In the genomic region with DNA sequence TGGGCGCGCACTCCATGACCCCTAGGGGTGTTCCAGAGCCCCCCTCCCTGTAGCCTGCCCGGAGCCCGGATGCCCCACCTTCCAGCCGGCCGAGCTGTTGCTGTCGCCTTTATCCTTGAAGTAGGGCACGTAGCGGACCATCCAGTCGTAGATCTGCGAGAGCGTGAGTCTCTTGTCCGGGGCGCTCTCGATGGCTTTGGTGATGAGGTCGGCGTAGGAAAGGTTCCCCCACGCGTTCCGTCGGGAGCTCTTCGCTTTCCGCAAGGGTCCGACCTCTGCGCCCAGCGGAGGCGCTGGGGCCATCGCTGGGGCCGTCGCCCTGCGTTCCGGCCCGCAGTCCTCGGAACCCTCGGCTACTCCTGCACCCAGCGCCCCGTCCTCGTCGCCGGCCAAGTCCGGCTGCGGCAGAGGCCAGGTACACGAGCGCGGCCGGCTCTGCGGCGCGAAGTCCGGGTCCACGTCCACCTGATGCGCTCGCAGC, we compare ENCODE assay signal across 7 mouse cellular contexts. TPM values are rescaled to one million over a fixed set of nuclear protein-coding genes. Genes with fewer than 3 reads are reported as not detected.
DNase-seq lines count a peak whose midpoint lies in the region; ATAC-seq lines count a peak whose summit lies in the region.

No protein-coding gene starts in this region.

- H3K9me3 ChIP-seq in hindbrain, embryonic 14.5 days (ENCODE audit: control insufficient read depth, low read length): no peaks in the 10 kb centered on the region
- no peaks in the 10 kb centered on the region for H3K9me3 ChIP-seq in lung, embryonic 15.5 days
- H3K9me3 ChIP-seq in stomach, embryonic 16.5 days (replicated peaks; ENCODE audit: control insufficient read depth, low read length): no peaks in the 10 kb centered on the region

- under 1% methylated on average over 53 of the region's 53 CpGs for WGBS in hindbrain, embryonic 14.5 days
- WGBS in lung, embryonic 15.5 days: under 1% methylated on average over 53 of the region's 53 CpGs
- WGBS in stomach, embryonic 16.5 days: under 1% methylated on average over 53 of the region's 53 CpGs

- no peaks in the 10 kb centered on the region for H3K36me3 ChIP-seq in hindbrain, embryonic 14.5 days (replicated peaks; ENCODE audit: control insufficient read depth, insufficient read depth)
- H3K36me3 ChIP-seq in lung, embryonic 15.5 days: no peaks in the 10 kb centered on the region
- H3K36me3 ChIP-seq in stomach, embryonic 16.5 days (ENCODE audit: control insufficient read depth, insufficient read depth, low read length): no peaks in the 10 kb centered on the region

- peaks cover 12% of the 10 kb centered on the region; the same call in 1 of the 2 replicates for H3K27me3 ChIP-seq in hindbrain, embryonic 14.5 days (ENCODE audit: control insufficient read depth, insufficient read depth, low read length)
- H3K27me3 ChIP-seq in lung, embryonic 15.5 days: peaks cover 66% of the 10 kb centered on the region
- H3K27me3 ChIP-seq in stomach, embryonic 16.5 days (ENCODE audit: control insufficient read depth, insufficient read depth, low read length): peaks cover 28% of the 10 kb centered on the region

- peak overlapping the region; percentile 78 for H3K9ac ChIP-seq in hindbrain, embryonic 14.5 days
- H3K9ac ChIP-seq in lung, embryonic 15.5 days: peak overlapping the region; percentile 41
- peak overlapping the region; percentile 74 for H3K9ac ChIP-seq in stomach, embryonic 16.5 days (ENCODE audit: low read length)

- peak; percentile 51 to 53 for DNase-seq in right cerebral cortex, postnatal 10 days (ENCODE audit: low spot score in 2 of 2)
- no peak for DNase-seq in right cerebral cortex, postnatal 14 days
- peak; percentile 53 for DNase-seq in embryo, embryonic 10.5 days (ENCODE audit: low spot score)
- DNase-seq in hindbrain, embryonic 14.5 days (ENCODE audit: low spot score): no peak
- no peak for DNase-seq in c-Kit-positive CD71-positive TER-119-positive erythroid progenitor cells, embryonic 14.5 days (ENCODE audit: low spot score)

- ATAC-seq in hindbrain, embryonic 14.5 days (ENCODE audit: low FRiP score): no peak; the same call in 1 of the 2 replicates
- ATAC-seq in lung, embryonic 15.5 days (ENCODE audit: borderline replicate concordance, extremely low read depth, low FRiP score, low TSS enrichment): no peak
- no peak for ATAC-seq in stomach, embryonic 16.5 days (ENCODE audit: insufficient read depth, low FRiP score)

- H3K27ac ChIP-seq in hindbrain, embryonic 14.5 days: peak overlapping the region; percentile 78
- H3K27ac ChIP-seq in lung, embryonic 15.5 days: no peak overlapping the region
- H3K27ac ChIP-seq in stomach, embryonic 16.5 days (ENCODE audit: low read length): no peak overlapping the region

- H3K4me2 ChIP-seq in hindbrain, embryonic 14.5 days (replicated peaks): peak overlapping the region; percentile 95
- H3K4me2 ChIP-seq in lung, embryonic 15.5 days: peak overlapping the region; percentile 99
- peak overlapping the region; percentile 100 for H3K4me2 ChIP-seq in stomach, embryonic 16.5 days (ENCODE audit: low read depth, low read length)

- H3K4me1 ChIP-seq in hindbrain, embryonic 14.5 days (replicated peaks; ENCODE audit: control insufficient read depth, insufficient read depth, low read length): peaks cover 52% of the 10 kb centered on the region
- peaks cover 39% of the 10 kb centered on the region for H3K4me1 ChIP-seq in lung, embryonic 15.5 days
- H3K4me1 ChIP-seq in stomach, embryonic 16.5 days (ENCODE audit: control insufficient read depth, insufficient read depth, low read length): peaks cover 20% of the 10 kb centered on the region

- peak overlapping the region; percentile 76 for H3K4me3 ChIP-seq in hindbrain, embryonic 14.5 days (replicated peaks; ENCODE audit: low read length)
- peak overlapping the region; percentile 54 for H3K4me3 ChIP-seq in lung, embryonic 15.5 days
- H3K4me3 ChIP-seq in stomach, embryonic 16.5 days (replicated peaks; ENCODE audit: low read length): peak overlapping the region; percentile 62

RNA-seq across cellular contexts. Expression of a gene that starts 0.3 kb away (rescaled TPM):
- 1.0 and 1.4 TPM in 2 replicates for polyA plus RNA-seq in hindbrain, embryonic 14.5 days (2014; fragmentation: Nextera tagmentation; extraction: Ambion mirVana)
- polyA plus RNA-seq in lung, embryonic 15.5 days (2015; fragmentation: Nextera tagmentation; extraction: Ambion mirVana): 0.10 and 0.25 TPM in 2 replicates
- 0.11 and 0.15 TPM in 2 replicates for polyA plus RNA-seq in stomach, embryonic 16.5 days (2015; fragmentation: Nextera tagmentation; extraction: Ambion mirVana)

Comparison
In these comparisons a context has a peak if more than half of its experiments do, and no peak if none do; other contexts are left out.
1. DNase-seq: peak in right cerebral cortex, postnatal 10 days (2 of 2) and embryo, embryonic 10.5 days (single experiment); none in right cerebral cortex, postnatal 14 days (single experiment), hindbrain, embryonic 14.5 days (single experiment) and c-Kit-positive CD71-positive TER-119-positive erythroid progenitor cells, embryonic 14.5 days (single experiment).
2. Peak in every context shown above with its lines, with median percentiles within 50 percentile points of each other: H3K4me2 ChIP-seq, H3K4me3 ChIP-seq and H3K9ac ChIP-seq.